Mouse (Mus musculus) frontal cortex, postnatal 25 days (tissue): ENCODE data around the gene Yipf6.
"Not testable (repeated sequence)": the region's sequence is repeated elsewhere in the genome, so short reads cannot be mapped to it uniquely, and the experiment has no call there.

Experiments used
- DNase-seq, 2 experiments: peaks; one replicate each; pipeline ENCODE4 v3.0.0; 2022; ENCODE audit warnings: low spot score in 2 of 2

Yipf6 gene

GRCm38 (mm10) chrX:98936101-98936500 lies at the start of gene Yipf6:
TSS of gene Yipf6 (plus strand) at chrX:98936316.
- DNase-seq: no peak

- DNase-seq: no peak
These were observed 46.1 kb upstream of the Yipf6 start for GRCm38 (mm10) chrX:98890072-98890405.

GRCm38 (mm10) chrX:98890406-98891116 lies 45.6 kb upstream of the Yipf6 start, which contains the start of gene Ophn1:
TSS of gene Ophn1 (minus strand) at chrX:98891025.
- DNase-seq: peak; percentile 41 to 61

- no peak for DNase-seq
These were observed 37.8 kb upstream of the Yipf6 start for GRCm38 (mm10) chrX:98898307-98898706.

DNA sequence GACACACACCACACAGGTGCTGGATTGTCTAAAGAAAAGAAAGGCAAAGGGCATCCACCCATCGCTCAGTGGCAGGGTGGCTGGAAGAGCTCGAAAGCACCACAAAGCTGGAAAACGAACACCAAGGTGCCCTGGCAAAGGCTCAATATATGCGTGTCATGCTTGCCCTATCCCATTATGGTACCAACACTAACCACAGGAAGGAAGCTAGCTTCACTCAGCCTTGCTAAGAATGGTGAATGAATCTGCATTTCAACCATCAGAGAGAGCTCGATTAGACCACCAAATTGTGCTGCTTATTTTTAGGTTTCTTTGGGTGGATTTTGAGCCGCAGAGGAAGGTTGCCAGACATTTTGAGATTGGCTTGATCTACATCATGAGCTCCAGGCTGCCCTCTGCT lies 31.9 kb upstream of the Yipf6 start:
- no peak for DNase-seq

GRCm38 (mm10) chrX:98908910-98909309 lies 27.2 kb upstream of the Yipf6 start:
- no peak for DNase-seq

GRCm38 (mm10) chrX:98919423-98919822 lies 16.7 kb upstream of the Yipf6 start:
- peak in 1 of 2 experiments; percentile 6 for DNase-seq

DNA sequence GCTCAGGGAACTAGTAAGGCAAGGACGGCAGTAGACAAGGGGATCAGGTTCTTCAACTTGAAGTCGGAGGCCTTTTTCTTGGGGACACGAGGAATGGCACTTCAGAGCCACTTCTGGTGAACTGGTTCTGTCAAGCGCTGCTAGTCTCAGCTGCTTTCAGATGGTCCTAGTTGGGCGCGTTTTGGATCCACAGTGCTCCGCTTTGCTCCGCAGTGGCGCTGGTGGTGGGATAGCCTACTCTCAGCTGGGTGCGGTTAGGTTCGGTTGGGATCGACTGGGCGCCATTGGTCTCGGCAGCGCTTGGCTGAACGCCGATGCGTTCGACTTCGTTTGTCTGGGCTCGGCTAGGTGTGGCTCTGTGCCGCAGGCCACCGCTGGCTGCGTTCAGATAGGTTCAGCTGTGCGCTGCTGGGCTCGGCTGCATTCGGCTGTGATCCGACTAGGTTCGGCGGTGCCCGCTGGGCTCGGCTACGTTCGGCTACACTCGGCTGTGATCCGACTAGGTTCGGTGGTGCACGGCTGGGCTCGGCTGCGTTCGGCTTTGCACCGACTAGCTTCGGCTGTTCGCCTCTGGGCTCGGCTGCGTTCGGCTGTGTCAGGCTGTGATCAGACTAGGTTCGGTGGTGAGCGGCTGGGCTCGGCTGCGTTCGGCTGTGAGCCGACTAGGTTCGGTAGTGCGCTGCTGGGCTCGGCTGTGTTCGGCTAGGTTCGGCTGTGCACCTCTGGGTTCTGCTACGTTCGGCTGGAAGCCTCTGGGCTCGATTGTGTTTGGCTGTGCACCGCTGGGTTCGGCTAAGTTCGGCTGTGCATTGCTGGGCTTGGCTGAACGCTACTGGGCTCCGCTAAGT lies 815 bp downstream of the Yipf6 start:
- DNase-seq: peak; percentile 94 to 98

GRCm38 (mm10) chrX:98937555-98938294 lies 1.6 kb downstream of the Yipf6 start:
- DNase-seq: peak; percentile 79 to 86

DNA sequence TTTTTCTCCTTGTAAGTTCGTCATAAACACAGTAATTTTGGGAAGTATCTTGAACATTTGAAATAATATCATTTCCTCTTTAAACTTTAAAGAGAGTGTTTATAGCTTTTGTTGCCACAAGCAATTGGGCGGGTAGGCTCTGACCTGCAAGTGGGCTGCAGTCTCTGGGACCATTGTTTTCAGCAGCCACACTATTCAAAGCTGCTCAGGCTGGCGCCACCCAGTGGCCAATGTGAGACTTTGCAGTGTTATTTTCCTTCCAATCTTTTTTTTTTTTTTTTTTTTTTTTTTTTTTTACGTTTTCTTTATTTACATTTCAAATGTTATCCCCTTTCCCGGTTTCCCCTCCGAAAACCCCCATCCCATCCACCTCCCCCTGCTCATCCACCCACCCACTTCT lies 17.8 kb downstream of the Yipf6 start:
- DNase-seq: no peak

GRCm38 (mm10) chrX:98958287-98958686 lies 22.2 kb downstream of the Yipf6 start:
- no peak for DNase-seq

- no peak for DNase-seq
These were observed 22.9 kb downstream of the Yipf6 start for GRCm38 (mm10) chrX:98959050-98959449.

- DNase-seq: no peak
These were observed 27.6 kb downstream of the Yipf6 start for GRCm38 (mm10) chrX:98963742-98964141.

DNA sequence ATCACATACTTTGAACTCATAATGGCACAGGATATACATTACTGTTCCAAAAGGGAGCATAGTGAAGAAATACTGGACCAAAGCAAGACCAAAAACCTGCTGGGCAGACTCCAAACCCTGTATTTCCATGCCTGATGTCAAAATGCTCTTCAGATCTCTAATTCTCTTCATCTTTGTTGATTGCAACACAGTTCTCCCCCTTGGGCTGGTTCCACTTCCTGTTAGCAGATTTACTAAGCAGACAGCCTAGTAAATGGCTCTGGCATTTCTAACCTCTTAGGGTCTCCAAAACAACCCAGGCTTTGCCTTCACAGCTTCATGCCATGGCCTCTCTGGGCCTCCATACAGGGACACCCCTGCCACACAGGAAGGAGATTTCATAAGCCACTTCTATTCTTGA lies 28.4 kb downstream of the Yipf6 start:
- DNase-seq: no peak

- not testable (repeated sequence) for DNase-seq
These were observed 50.5 kb downstream of the Yipf6 start for GRCm38 (mm10) chrX:98986611-98987010.

DNA sequence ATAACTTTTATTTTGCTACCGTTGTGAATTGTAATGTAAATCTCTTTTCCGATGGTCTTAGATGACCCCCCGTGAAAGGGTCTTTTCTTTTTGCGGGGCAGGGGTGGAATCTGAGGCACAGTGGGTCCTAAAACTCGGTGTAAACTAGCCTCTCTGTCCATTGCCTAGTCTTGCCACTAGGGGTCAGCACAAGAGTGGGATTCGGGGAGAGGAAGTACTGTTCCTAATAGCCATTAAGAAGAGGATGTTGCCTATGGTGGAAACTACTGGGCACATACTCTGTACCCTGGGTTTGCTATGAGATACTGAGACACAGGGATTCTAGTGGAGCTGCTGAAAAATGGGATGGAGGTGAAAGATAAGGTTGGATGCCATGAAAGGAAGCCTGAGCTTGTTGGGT lies 53.5 kb downstream of the Yipf6 start:
- peak; percentile 17 to 18 for DNase-seq
